Mouse (Mus musculus): Measurements from ENCODE around the gene Fancm.
"Not testable (repeated sequence)": the region's sequence is repeated elsewhere in the genome, so short reads cannot be mapped to it uniquely, and the experiment has no call there.

- TF ChIP-seq CTCF (IDR thresholded peaks at IDR 0.05; ENCODE audit: control insufficient read depth, insufficient read depth, insufficient read length); USF1 (IDR thresholded peaks at IDR 0.05; ENCODE audit: low read depth); FOSL1 (IDR thresholded peaks at IDR 0.05; ENCODE audit: insufficient read depth, low read length, poor library complexity, severe bottlenecking): not testable (repeated sequence)
These were observed 39.6 kb downstream of the Fancm start for GRCm38 (mm10) chr12:65114978-65115377.
